Mouse (Mus musculus): ENCODE results near the gene Gm16427. TPM values are rescaled to one million over a fixed set of nuclear protein-coding genes. Genes with fewer than 3 reads are reported as not detected.

Gm16427 gene
- not detected in 2 replicates for polyA plus RNA-seq (2012; rRNA removed)

DNA sequence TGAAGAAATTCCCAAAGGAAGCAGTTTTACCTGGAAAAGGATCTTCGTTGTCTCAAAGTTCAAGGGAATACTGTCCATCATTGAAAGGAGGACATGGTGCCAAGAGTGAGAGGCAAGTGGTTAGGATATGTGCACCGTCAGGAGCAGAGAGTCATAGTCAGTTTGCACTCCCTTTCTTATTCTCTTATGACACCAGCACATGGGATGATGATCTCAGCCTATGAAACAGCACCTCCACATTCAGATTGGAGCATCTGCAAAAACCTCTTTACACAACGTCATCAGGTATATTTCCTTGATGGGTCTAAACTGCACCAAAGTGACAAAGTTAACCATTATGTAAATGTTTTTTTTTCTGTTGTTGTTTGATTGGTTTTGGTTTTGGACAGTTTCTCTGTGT is at the start of gene Gm16427:
Gene Gm16427, minus strand, starts transcription at position 101 of the 400 bp plus-strand sequence.

Other genes with a start within 250 kb of the Gm16427 start
- not detected in 2 replicates for gene C87414, start 131.4 kb upstream of the Gm16427 start, polyA plus RNA-seq (2012; rRNA removed)

Data from central nervous system, embryonic 11.5 days (tissue).